Mouse (Mus musculus): Measurements from ENCODE around the gene Usp48.

- TF ChIP-seq GATA1 (IDR thresholded peaks at IDR 0.05; ENCODE audit: borderline replicate concordance, low read length) (no peak), FLI1 (IDR thresholded peaks at IDR 0.05; ENCODE audit: low read length) (no peak)
Measured at GRCm38 (mm10) chr4:137609702-137610101, 16.1 kb downstream of the Usp48 start.

Measured in megakaryocyte, embryonic 14.5 days (primary cell).